Mouse (Mus musculus) midbrain, embryonic 15.5 days (tissue): ENCODE measurements around the gene Cebpz. TPM values are rescaled to one million over a fixed set of nuclear protein-coding genes. Genes with fewer than 3 reads are reported as not detected.
A peak's percentile ranks its signal among the peaks of the same experiment; 100 is the strongest.

Experiments used
- ATAC-seq: fragments of 200-750 bp; cut with Nextera tagmentation; replicated peaks from 2 replicates; pipeline ENCODE4 v1.8.0; 2017; ENCODE audit warnings: moderate TSS enrichment
- H3K27ac ChIP-seq: fragments of 300-500 bp; sonication (generic); 2 replicates; pipeline ENCODE4 v1.5.1; 2015; ENCODE audit warnings: mild to moderate bottlenecking, inconsistent platforms
- H3K27me3 ChIP-seq: fragments of 300-500 bp; sonication (generic); replicated peaks from 2 replicates; pipeline ENCODE4 v1.6.1; 2015; ENCODE audit warnings: inconsistent platforms
- H3K36me3 ChIP-seq: fragments of 300-500 bp; sonication (generic); replicated peaks from 2 replicates; pipeline ENCODE4 v1.6.1; 2015; ENCODE audit warnings: inconsistent platforms
- H3K4me1 ChIP-seq: fragments of 300-500 bp; sonication (generic); 2 replicates; pipeline ENCODE4 v1.6.1; 2015; ENCODE audit warnings: inconsistent platforms
- H3K4me2 ChIP-seq: fragments of 300-500 bp; sonication (generic); 2 replicates; pipeline ENCODE4 v1.6.1; 2015; ENCODE audit warnings: inconsistent platforms, mild to moderate bottlenecking, moderate library complexity
- H3K4me3 ChIP-seq: fragments of 300-500 bp; sonication (generic); 2 replicates; pipeline ENCODE4 v1.5.1; 2015; ENCODE audit warnings: mild to moderate bottlenecking, inconsistent platforms
- H3K9ac ChIP-seq: fragments of 300-500 bp; sonication (generic); 2 replicates; pipeline ENCODE4 v1.6.1; 2015; ENCODE audit warnings: mild to moderate bottlenecking, inconsistent platforms
- H3K9me3 ChIP-seq: fragments of 300-500 bp; sonication (generic); 2 replicates; pipeline ENCODE4 v1.6.1; 2016; ENCODE audit warnings: inconsistent platforms
- WGBS: fragments of 180-500 bp; shearing (Covaris S2); methylation state at CpG from one replicate; pipeline ENCODE4 v1.1.7; 2015; ENCODE audit warnings: mixed read lengths; 5-methylcytosine and 5-hydroxymethylcytosine counted together
- polyA plus RNA-seq: library from polyadenylated mRNA; unstranded; fragments of >200 nt; fragmentation: Nextera tagmentation; extraction: Ambion mirVana; gene quantifications from 2 replicates; pipeline ENCODE4 v1.2.1, GENCODE M21; 2015

The Cebpz gene
- polyA plus RNA-seq, 1 experiment from 2014 or later: 42.3 TPM

DNA sequence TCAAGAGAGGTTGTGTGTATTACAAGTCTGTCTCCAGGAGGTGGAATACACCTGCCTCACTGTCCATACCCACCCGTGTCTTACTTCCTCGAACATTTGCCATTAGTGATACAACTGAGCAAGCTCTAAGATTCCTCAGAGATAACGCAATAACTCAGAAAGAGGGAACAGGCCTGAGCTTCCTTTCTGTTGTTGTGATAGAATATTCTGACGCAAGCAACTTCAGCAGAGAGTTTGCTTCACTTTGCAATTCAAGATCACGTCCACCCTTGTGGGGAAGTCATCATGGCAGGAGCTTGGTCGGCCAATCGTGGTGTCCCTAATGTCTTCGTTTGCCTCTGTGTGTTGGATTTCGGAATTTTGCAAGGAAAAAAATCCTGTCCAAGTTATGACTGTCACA lies 45.8 kb downstream of the Cebpz start:
- Histone ChIP-seq H3K27ac (no peak overlapping the region), H3K4me1 (no peaks in the 10 kb centered on the region), H3K4me2 (no peak overlapping the region), H3K36me3 (no peaks in the 10 kb centered on the region), H3K27me3 (no peaks in the 10 kb centered on the region), H3K9ac (no peak overlapping the region), H3K9me3 (no peaks in the 10 kb centered on the region), H3K4me3 (no peak overlapping the region)
- 87% methylated on average over 9 of the region's 9 CpGs for WGBS
- ATAC-seq: no peak

DNA sequence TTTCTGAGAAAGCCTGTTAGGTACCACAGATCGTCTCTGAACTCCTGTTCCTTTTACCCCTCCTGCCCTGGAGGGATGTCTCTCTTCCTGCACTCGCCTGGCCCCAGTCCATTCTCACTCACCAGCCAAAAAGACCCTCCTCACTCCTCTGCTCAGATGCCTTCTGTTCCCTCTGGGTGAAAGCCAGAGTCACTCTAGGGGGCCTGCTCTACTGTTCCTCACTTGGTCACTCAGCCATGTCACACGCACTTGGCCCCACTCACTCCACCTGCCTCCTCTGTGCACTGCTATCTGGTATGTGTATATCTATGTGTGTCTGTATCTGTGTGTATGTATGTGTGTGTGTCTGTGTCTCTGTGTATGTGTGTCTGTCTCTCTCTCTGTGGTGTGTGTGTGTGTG lies 47.7 kb downstream of the Cebpz start:
- H3K9me3 ChIP-seq: no peaks in the 10 kb centered on the region
- no peak for ATAC-seq
- no peak overlapping the region for H3K4me3 ChIP-seq
- no peak overlapping the region for H3K27ac ChIP-seq
- H3K4me2 ChIP-seq: no peak overlapping the region
- no peak overlapping the region for H3K9ac ChIP-seq
- WGBS: 49% methylated on average over 3 of the region's 3 CpGs
- H3K36me3 ChIP-seq: no peaks in the 10 kb centered on the region
- no peaks in the 10 kb centered on the region for H3K27me3 ChIP-seq
- no peaks in the 10 kb centered on the region for H3K4me1 ChIP-seq

DNA sequence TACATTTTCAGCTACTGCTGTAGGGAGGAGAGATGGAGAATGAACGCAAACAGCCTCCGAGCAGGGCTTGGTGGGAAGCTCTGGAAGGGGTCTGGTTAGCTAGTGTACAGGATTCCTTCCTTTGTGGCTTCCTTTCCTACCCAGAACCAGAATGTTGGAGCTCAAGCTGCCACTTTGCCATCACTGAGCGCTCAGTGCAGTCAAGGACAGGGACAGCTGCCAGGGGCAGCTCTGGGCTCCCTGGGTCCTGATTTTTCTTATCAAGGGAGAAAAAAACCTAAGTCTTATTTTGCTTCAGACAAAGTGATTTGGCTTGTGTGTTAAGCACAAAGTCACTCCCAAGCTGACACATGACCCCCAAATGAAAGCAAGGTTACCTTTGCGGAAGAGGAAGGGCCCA lies 48.3 kb downstream of the Cebpz start:
- Histone ChIP-seq H3K27me3 (no peaks in the 10 kb centered on the region), H3K27ac (no peak overlapping the region), H3K9ac (no peak overlapping the region), H3K36me3 (no peaks in the 10 kb centered on the region), H3K4me3 (no peak overlapping the region), H3K4me1 (no peaks in the 10 kb centered on the region), H3K4me2 (no peak overlapping the region), H3K9me3 (no peaks in the 10 kb centered on the region)
- 87% methylated on average over 4 of the region's 4 CpGs for WGBS
- no peak for ATAC-seq

DNA sequence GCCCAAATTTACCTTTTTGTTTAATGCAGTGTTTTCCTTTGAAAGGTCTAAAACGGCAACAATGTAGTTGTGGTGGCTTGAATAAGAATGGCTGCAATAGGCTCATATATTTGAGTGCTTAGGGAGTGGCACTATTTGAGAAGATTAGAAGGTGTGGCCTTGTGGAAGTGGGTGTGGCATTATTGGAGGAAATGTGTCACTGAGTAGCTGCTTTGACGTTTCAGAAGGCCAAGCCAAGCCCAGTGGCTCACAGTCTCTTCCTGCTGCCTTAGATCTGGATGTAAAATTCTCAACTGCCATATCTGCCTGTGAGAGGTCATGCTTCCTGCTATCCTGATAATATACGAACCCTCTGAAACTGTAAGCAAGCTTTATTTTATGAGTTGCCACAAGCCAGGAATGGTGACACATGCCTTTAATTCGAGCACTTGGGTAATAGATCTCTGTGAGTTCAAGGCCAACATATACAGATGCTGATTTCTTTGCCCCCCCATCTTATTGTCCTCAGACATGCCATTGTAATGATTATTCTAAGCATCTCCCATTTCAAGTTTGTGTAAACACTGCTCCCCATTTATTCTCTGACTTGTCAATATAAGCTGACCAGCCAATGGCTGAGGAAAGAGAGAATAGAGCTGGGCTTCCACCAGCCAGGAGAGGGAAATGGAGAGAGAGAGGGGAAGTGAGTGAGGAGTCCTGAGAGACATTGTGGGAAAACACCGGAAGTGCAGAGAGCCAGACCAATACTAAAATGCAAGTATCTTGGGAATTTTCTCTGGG lies 51.4 kb downstream of the Cebpz start:
- Histone ChIP-seq H3K27me3 (no peaks in the 10 kb centered on the region), H3K9me3 (no peaks in the 10 kb centered on the region), H3K9ac (no peak overlapping the region), H3K36me3 (no peaks in the 10 kb centered on the region), H3K4me1 (peaks cover 8% of the 10 kb centered on the region; the same call in 1 of the 2 replicates), H3K4me2 (no peak overlapping the region), H3K27ac (no peak overlapping the region), H3K4me3 (no peak overlapping the region)
- no peak for ATAC-seq
- 81% methylated on average over 5 of the region's 5 CpGs for WGBS

DNA sequence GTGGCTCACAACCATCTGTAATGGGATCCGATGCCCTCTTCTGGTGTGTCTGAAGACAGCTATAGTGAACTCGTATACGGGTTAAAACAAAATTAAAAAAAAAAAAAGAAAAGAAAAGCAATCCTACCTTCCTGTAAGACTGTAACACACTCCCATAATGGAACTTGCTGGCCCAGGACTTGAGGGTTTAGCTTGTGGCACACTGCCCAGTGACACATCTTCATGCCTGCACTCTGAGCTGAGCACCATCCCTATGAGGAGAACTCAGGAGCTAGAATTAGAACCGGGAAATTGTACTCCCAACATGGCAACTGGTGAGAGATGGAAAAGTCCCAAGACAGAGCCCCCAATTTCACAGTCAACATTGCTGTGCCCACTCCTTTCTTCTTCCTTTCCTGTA lies 53.6 kb downstream of the Cebpz start:
- Histone ChIP-seq H3K27ac (no peak overlapping the region), H3K4me2 (no peak overlapping the region), H3K9ac (no peak overlapping the region), H3K36me3 (no peaks in the 10 kb centered on the region), H3K4me1 (peaks cover 8% of the 10 kb centered on the region; the same call in 1 of the 2 replicates), H3K27me3 (no peaks in the 10 kb centered on the region), H3K9me3 (no peaks in the 10 kb centered on the region), H3K4me3 (no peak overlapping the region)
- 93% methylated on average over 4 of the region's 4 CpGs for WGBS
- no peak for ATAC-seq

DNA sequence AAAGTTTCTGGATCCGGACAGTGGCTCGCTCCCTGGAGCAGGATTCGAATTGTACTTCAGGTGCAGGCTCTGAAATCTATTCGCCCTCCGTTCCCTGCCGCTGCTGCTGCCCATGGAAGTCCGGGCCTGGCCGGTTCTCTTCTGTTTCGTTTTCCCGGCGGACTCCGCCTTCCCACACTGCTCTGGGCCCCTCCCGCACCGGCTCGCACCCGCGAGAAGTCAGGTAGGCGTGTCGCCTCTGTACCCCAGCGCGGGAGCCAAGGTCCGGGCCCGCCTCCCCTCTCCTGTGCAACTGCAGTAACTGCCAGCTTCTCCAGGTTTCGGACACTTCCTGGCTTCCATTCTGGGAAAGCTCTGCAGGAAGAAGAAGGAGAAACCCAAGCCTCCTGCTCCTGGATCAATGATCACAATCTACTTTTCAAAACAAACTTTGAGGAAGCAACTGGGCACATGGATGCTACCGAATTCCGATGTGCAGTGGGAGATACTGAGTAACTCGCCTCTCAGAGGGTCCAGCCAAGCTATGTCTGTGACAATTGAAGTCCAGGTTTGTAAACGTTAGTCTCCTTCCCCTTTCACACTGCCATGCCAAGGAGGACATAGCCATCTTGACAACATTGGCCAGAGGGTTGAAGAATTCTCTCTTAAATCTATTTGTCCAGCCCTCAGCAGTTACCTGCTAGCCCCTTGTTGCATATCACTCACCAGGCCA lies 54.3 kb downstream of the Cebpz start, which contains the start of gene Eif2ak2:
Gene Eif2ak2, minus strand, starts transcription at position 173 of the 712 bp plus-strand sequence.
- Histone ChIP-seq H3K4me2 (peak within 1 kb of the TSS; percentile 72), H3K9me3 (no peaks in the 10 kb centered on the region), H3K4me1 (peaks cover 8% of the 10 kb centered on the region; the same call in 1 of the 2 replicates), H3K27ac (no peak within 1 kb of the TSS), H3K4me3 (peak within 1 kb of the TSS; percentile 33), H3K27me3 (no peaks in the 10 kb centered on the region), H3K9ac (peak within 1 kb of the TSS; percentile 33; the same call in 1 of the 2 replicates), H3K36me3 (no peaks in the 10 kb centered on the region)
- peak; percentile 86 for ATAC-seq
- 2% methylated on average over 28 of the region's 28 CpGs for WGBS

DNA sequence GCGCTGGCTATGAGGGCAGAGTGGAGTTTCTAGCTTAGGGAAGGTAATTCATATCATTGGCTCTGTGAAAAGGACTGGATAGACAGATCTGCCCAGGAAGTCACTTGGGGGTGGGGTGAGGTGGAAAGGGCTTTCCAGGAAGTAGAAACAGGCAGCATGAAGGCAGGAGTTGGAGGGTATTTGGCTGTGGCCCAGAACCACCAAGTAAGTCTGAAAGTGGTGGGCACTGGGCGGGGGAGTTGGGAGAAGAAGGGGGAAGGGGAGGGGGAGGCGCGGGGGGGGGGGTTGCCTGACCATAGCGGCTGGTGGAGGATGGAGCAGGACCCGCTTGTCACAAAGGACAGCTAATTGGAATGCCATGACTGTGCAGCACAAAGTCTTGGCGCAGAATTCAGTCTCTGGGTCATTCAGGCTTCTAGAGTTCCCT lies 55.0 kb downstream of the Cebpz start:
- Histone ChIP-seq H3K9me3 (no peaks in the 10 kb centered on the region), H3K4me1 (peaks cover 8% of the 10 kb centered on the region; the same call in 1 of the 2 replicates), H3K4me2 (peak overlapping the region; percentile 72), H3K27ac (no peak overlapping the region), H3K4me3 (peak overlapping the region; percentile 33), H3K27me3 (no peaks in the 10 kb centered on the region), H3K36me3 (no peaks in the 10 kb centered on the region), H3K9ac (0 out of 2 replicates have a peak overlapping the region, but pooled peaks have one; percentile 33)
- peak; percentile 82 for ATAC-seq
- 13% methylated on average over 5 of the region's 7 CpGs for WGBS

DNA sequence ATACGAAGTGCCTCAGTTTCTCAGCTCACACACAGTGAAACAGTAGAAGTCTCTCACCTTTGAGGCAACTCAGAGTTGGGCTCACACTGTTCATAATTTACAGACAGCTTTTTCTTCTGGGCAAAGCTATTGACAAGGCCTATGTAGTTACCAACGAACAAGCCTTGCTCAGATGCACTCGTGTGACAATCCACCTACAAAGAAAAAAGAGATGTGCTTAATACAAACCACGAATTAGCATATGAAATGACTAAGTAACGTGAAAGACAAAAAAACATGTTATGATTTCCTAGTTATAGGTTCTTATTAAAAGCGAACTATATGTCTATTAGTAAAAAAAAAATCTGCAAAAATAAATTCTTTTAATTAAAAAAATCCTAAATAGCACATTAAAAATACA lies 63.0 kb downstream of the Cebpz start:
- no peak for ATAC-seq
- no peaks in the 10 kb centered on the region for H3K36me3 ChIP-seq
- no peaks in the 10 kb centered on the region for H3K4me1 ChIP-seq
- WGBS: 87% methylated on average over 6 of the region's 6 CpGs
- H3K27ac ChIP-seq: no peak overlapping the region
- H3K27me3 ChIP-seq: no peaks in the 10 kb centered on the region
- H3K9ac ChIP-seq: no peak overlapping the region
- H3K4me2 ChIP-seq: no peak overlapping the region
- no peaks in the 10 kb centered on the region for H3K9me3 ChIP-seq
- H3K4me3 ChIP-seq: no peak overlapping the region

Other genes starting within 250 kb of the Cebpz start
- gene Strn, start 199.9 kb downstream of the Cebpz start, polyA plus RNA-seq: 5.0 and 5.4 TPM in 2 replicates
- 21.7 and 23.1 TPM in 2 replicates for gene Heatr5b, start 101.7 kb downstream of the Cebpz start, polyA plus RNA-seq
- gene Gpatch11, start 101.5 kb downstream of the Cebpz start, polyA plus RNA-seq: 45.3 and 46.2 TPM in 2 replicates
- gene Eif2ak2, start 54.5 kb downstream of the Cebpz start, polyA plus RNA-seq: 2.2 and 4.3 TPM in 2 replicates
- gene Sult6b1, start 30.1 kb downstream of the Cebpz start, polyA plus RNA-seq: 0.14 and 0.32 TPM in 2 replicates
- gene Cebpzos, start 20.6 kb downstream of the Cebpz start, polyA plus RNA-seq: 103 TPM in 2 replicates
- gene Ndufaf7, start 70 bp upstream of the Cebpz start, polyA plus RNA-seq: 62.3 and 69.6 TPM in 2 replicates
- 11.2 and 11.8 TPM in 2 replicates for gene Prkd3, start 83.8 kb upstream of the Cebpz start, polyA plus RNA-seq
- 17.9 and 19.7 TPM in 2 replicates for gene Qpct, start 114.8 kb upstream of the Cebpz start, polyA plus RNA-seq